Mouse (Mus musculus) urinary bladder, postnatal 25 days (tissue): ENCODE measurements around the gene Thsd4.
A peak's percentile ranks its signal among the peaks of the same experiment; 100 is the strongest.

Source experiments
- DNase-seq: peaks from one replicate; pipeline ENCODE4 v3.0.0; 2022; ENCODE audit warnings: low spot score

Thsd4 gene

DNA sequence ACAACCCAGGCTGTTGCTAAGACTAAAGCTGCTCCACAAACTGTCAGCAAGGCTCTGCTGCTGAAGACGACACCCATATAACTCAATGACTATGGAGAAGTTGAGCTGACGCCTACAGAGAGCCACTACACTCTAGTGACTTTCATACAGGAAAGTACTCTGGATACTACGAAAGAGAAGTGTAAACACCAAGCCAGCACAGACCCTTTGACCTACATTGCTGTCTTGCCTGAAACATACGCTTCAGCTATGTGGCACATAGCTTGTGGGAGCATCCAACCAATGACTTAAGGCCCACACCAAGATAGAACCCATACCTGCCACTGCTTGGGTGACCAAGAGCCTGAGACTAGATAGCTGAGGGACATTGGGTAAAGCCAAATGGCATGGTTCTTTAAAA is 141.3 kb downstream of the Thsd4 start:
- no peak for DNase-seq

DNA sequence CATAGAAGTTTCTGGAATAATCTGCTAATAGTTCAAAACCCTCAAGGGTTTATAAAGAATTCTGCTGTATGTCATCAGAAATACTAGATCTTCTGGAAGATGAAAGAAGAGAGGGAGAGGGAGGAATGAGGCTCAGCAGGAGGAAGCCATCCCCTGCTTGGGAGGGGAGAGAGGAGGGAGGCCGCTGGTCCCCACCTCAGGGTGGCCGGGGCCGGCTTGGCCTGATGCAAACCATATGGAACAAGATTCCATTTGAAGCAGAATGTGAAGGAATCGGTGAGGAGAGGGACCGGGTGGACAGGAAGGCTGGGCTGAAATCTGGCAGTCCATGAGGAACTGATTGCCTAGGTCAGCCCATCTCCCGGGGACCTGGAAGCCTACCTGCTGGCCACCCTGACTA is 143.6 kb downstream of the Thsd4 start:
- DNase-seq = no peak

DNA sequence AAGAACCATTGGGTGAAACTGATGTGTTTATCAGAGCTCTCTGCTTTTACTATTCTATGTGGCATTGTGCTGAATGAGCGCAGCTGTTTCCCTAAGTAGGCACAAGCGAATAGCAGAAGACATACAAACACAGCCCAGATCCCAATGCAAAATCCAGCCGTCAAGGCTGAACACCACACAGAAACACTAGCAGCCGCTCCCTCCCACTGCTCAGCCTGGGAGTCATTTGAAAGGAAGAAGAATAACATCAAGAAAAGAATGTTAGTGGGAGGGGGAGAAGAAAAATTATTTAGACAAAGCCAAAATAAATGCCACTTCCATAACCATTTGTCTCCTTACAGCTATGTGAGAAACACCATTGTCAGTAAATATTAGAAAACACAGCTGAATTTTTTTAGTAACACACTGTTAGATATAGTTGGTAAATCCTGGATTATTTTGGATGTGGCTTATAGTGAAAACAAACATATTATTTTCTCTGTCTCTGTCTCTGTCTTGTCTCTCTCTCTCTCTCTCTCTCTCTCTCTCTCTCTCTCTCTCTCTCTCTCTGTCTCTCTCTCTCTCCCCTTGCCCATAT is 148.6 kb downstream of the Thsd4 start:
- DNase-seq = no peak

DNA sequence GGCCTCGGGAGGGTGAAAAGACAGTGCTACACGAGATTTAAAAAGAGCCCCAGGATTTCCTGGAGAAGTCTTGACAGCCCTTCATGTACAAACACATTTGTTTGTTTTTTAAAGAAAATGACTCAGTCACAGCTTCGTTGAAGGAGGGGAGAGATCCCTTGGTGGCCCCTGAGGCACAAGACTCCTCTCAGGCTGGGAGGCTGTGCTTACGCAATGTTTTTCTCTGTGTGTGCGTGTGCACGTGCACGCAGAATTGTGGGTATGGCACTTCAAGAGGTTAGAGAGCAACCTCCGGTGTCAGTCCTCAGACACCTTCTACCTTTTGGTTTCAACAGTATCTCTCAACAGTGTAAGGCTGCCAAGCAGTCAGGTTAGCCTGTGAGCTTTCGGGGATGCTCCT is 153.3 kb downstream of the Thsd4 start:
- peak; percentile 18 for DNase-seq

DNA sequence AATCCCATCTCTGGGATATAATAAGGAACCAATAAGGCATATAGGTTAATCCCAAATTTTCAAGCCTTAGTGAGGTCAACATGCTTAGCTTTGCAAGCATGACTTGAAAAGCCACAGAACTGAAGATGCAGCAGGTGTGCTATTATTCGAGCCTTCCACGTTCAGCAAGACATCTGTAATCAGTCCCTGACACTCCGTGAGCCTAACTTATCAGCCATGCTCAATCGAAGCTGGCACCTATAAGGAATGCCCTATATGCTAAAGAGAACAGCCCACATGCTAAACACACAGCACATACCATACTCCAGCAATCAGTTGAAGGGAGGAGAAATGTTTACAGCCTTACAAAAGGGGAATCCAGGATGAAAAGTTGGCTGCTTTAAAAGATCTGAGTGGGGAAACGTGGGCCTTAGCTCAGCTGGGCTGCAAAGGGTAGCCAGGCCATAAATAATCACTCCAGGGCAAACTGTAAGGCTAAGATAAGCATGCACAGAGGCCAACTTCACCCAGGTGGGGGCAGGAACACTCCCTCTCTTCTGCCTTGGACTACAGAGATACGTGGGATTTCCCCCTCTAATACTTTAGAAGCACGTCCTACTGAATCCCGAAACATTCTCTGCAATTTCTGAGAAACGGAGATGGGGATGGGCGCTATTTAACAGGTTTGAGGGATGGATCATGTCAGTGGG is 154.1 kb downstream of the Thsd4 start:
- no peak for DNase-seq

DNA sequence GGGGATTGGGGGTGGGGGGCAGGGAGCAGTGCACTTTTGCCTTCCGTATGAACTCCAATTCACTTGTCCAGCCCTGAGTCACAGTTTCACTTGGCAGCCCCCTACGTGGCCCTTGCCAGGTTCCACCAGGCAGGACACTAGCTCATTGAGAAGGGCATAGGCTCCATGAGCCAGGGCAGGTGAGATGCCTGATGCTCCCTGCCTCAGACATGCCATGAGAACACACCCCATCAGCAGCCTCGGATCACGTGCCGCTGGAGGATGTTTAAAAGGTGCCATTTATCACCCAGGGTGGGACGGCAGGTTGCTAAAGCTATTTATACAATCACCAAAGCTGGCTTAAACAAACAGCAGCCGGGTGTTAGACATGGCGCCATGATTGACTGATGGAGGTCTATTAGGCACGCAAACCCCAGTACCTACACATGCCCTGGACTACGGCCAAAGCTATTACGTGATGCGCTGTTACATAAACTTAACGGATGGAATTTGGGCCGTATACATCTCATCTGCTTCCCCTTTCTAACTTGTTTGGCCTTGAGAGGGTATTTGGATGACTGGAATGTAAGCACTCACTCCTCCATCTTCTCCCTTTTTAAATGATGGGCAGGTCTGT is 157.6 kb downstream of the Thsd4 start:
- no peak for DNase-seq

DNA sequence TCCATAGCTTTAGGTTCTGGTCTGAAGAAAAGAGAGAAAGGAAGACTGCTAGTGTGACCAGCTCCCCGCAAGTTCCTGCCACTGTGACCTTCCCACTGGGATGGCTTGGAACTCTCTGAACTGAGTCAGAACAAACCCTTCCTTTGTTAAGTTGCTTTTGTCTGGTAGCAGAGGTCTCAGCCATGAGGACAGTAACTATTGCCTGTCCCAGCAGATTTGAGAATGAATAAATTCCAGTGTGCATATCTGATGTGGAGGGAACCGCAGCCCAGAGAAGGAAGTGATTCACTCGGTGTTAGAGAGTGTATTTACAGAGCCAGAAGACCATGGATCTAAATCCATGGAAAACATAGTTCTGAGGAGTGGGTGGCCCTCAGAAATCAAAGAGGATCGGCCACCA is 169.5 kb downstream of the Thsd4 start:
- DNase-seq = no peak

DNA sequence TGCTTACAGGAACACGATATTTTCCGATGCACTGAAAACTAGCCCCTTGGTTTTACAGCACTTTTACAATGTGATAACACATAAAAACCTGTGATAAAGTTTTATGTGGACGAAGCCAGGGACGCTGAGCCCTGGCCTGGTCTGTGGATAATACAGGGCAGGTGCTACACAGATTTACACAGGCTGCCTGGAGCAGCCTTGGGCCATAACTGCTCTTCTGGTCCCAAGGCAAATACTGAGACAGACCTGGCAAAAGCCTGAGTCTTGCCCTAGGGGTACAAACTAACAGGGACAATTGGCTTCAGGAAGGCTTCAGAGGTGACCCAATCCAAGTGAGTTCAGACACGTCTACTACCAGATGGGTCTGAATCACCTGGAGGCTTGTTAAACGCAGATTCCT is 170.7 kb downstream of the Thsd4 start:
- DNase-seq = no peak

DNA sequence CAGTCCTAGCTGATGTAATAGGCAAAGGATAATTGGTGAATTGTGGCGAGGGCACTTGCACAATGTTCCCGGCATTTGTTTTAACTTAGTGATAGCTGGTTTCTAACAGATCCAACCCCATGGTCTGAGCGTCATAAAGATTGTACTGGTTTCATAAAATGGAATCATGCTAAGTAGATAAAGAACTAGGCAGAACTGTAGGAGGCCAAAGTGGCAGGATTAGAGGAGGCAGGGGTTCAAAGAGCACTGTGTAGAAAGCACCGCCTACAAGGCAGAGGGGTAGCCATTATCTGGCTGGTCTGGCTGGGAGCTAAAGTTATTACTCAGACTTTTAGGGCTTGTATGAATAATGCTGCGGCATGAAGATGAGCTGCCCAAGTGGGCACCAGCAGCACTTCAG is 185.7 kb downstream of the Thsd4 start:
- no peak for DNase-seq

DNA sequence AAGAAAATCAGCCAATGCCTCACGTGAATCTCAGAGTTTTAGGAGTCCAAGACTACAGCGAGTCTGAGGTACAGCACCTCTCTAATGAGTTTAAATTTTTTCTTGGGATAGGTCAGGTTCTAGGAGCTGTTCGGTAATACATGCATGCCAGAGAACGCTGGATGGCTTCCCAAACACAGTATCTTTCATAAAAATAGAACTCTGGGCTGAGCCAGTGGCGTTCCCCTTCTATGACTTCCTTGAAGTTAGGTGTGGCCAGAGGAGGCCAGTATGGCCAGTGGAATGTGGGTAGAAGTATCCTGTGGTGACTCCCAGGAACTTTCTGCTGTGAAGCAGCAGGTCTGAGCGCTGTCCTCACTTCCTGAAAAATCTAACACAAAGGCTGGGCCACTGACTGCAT is 186.4 kb downstream of the Thsd4 start:
- DNase-seq = no peak

DNA sequence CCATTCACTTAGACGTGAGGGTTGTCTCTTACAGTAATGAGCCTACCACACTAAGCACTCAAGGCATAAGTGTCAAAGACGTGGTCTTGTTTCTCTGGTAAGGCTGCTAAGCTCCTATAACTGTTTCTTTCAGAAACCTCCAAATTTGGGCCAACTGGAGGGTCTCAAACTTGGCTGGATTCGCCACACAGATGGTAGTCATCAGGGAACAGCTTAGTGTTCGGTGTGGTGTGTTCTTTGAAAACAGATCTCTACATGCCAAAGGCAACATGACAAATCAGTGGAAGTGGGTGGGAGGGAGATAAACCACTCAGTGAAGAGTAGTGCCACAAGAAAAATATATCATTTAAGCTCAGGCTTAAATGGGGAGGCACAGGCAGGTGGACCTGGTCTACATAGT is 191.9 kb downstream of the Thsd4 start:
- no peak for DNase-seq

DNA sequence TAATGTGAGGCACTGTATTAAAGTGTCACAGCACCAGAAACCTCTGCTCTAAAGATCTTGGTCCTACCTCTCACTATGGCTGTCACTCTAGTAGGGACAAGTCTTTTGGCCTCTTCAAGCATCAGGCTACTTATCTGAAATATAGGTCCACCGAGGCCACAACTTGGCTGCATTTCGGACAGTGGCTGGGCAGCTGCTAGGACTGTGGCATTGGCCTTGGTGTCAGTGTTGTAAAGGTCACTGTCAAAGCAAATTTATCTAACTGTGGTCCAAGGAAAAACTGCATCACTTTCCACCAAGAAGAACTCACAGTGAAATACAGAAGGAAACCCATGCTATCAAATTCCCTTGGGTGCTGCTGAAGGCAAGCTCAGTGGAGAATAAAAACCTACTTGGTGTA is 197.1 kb downstream of the Thsd4 start:
- no peak for DNase-seq

DNA sequence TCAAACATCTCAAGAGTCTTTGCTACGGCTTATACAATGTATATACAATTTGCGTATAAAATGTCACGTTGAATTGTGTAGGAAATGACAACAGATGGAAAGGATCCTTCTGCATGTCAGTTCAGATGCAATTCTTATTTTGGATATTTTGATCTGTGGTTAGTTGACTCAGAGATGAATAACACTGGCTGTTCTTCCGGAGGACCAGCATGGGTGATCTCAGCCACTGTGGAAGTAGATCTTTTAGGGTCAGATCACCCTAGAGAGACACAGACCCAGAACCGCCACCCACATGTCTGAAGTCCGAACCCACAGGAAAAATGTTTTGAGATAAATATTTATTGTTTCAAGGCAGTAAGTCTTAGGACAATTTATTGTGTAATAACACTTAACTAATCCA is 198.4 kb downstream of the Thsd4 start:
- no peak for DNase-seq

DNA sequence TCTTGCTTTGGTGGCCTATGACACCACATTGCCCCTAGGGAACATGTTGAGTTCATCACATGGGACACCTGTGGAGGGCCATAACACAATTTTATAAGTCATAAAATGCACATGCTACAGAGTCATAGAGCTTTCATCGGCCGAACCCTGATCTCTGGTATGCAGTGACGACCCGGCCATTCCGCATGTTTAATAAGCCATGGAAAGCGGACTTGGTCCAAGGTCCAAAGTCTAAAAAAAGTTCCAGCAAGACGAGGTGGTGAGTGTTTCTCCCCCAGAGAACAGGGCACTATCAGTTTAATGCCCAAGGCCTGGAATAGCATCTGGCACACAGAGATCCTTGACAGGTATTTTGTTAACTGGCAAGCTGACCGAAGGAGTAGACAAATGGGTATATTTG is 204.6 kb downstream of the Thsd4 start:
- no peak for DNase-seq

DNA sequence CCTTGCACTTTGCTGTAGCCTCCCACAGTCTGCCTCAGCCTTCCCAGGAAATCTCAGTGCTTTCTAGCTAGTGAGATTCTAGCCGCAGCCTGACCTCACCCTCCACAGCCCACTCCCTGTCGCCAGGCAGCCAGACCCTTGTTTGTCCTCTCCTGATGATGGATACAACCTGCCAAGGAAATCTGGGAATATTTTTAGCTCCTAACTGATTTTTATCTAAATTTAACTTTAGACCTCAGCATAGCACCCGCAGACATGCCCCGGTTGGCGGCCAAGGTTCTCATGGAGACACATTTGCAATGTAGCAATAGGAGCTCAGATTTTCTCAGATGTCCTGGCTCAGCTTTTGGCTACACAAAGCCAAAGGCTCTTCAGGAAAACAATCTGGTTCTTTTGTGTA is 205.3 kb downstream of the Thsd4 start:
- DNase-seq = no peak

DNA sequence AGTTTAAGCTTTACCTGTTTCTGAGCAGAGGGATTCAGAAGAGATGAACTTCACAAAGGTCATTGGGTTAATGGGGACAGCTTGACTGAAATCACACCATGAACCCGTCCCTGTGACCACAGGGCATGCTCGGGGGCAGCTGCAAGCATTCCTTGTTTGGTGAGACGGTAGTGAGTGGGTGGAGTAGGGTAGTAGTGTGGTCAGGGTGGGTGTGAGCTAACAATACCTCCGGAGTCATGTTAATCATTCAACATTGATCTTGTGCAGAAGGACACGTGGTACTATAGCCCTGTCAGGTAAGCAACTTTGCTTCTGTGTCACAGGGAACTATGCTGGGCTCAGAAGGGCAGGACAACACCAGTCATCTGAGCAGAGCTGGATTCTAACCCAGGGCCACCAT is 206.3 kb downstream of the Thsd4 start:
- DNase-seq = no peak

DNA sequence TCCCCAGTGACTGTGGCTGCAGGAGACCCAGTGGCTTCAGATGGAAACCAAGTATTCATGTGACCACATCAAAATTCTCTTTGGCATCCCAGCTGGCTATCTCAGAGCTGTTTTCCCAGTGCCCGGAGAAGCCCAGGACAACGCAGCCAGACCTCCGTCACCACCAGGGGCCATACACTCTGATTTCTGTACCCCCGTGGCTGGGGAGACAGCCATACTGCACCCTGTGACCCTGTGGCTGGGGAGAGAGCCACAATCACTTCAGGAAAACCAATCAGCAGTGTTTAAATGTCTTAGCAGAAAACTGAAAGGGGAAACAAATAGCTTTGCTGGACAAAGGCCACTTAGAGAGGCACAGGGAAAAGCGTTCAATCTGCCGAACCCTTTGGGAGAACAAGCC is 208.2 kb downstream of the Thsd4 start:
- no peak for DNase-seq

DNA sequence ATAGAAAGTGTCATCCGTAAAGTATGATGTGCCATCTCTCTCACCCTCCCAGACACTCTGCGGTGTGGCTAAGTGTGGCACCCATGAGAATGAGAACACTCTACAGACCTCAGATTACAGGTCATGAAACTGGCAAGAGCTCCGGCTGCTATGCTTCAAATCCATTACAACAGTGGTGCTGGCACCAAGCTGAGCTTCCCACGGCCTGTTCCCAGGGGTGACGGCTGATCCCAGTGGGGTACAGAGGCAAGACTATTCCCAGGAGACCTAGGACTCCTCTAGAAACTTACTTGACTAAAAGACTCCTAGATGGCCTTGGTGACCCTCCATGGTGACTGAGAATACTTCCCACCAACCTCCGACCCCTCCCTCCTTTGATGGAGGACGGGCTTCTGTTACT is 209.2 kb downstream of the Thsd4 start:
- DNase-seq = no peak

DNA sequence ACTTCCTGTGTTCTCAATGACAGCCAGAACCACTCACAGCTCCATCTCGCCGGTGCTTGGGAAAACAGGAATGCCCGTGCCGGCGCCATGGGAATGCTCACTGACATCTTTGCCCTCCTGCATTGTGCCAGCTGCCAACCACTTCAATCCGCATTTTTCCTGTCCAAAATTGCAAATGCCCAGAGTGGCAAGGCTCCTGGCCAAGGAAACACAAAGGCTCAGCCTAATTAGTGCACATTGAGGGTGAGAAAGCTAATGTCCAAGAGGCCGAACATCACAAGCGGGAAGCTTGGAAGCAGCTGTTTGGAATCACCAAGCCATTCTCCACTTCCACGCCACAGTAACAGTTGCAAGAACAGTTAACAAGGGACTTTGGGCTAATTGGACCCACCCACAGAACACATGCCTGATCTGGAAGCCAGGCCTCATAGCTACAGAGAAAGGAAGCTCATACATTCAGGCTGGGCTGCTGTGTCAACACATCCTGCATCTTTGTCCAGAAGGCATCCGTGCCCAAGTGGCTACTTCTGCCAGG is 210.2 kb downstream of the Thsd4 start:
- no peak for DNase-seq

DNA sequence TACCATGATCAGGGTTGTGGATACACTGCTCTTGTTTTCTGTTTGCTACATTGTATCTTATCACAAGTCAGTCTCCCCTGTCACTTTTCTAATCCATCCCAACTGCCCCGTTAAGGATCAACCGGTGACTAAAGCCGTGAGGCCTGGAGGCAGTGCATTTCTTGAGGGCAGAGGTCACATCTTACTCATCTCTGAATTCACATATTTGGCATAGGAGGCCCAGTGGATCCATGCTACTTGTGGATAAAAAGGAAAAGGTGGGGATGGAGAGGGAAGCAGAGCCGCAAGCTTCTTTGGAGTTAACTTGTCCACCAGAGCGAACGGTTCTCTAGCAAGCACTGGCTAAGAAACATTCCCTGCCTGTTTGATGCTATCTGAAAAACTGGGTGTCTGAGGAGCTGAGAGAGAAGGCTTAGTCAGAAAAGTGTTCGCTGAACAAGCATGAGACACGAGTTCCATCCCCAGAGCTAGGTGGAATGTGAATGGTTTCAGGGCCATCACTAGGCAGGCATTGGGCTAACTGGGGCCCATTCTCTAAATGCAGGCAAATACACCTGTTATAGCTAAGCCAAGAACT is 211.0 kb downstream of the Thsd4 start:
- no peak for DNase-seq

DNA sequence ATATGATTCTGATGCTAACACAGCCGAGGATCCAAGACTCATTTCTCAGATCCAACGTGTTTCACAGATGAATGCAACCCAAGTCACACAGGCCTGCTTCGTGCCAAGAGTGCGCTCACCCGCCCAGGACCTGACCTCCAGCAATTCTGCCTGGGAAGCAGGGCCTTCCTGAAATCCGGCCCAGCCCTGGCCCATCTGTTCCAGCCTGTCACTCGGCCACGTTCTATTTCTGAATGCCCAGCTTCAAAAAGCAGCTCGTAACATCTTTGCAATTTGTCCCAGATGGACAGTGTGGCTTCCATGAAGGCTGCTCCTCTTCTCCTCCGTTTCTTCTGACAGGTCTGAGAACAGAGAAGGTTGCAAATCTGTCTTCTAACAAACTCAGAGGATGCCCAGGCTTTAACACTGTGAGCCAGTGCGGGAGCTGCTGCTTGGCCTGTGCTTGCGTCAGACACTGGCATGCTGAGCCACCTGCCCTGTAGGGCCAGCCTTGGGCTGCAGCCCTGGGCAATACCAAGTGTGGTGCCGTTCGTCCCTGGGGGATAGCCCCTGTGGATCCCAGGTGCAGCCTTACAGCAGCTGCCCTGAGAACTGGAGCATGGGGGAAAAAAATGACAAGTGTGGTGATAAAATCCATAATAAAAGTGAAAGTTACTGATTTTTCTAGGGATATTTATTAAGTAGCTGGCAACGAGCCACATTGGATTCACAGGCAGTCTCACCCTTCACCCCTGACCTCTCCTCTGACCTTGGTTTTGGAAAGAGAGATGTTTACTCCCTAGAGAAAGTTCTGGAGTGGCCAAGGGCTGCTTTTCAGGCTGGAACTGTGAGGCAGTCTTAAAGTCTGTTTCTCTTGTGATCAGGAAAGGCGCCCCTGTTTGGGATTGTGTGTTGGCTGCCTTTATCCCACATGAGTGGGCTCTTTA is 211.8 kb downstream of the Thsd4 start:
- DNase-seq = peak; percentile 39

DNA sequence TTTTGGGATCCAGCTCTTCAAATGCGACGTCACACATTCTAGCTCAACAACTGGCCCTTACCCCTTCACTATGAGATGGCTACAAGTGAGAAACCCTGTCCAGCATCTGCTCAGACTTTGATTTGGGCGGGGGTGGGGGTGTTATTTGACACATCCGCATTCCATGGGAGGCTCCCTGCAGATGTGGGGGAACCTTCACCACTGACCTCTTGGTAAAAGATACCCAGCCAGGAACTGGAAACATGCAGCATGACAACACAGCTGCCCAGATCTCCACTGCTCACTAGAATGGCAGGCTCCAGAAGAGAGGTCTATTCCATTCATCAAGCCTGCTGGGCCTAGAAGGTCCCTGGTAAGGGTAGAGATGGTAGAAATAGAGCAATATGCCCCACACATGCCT is 213.7 kb downstream of the Thsd4 start:
- no peak for DNase-seq
